Mouse (Mus musculus): ENCODE measurements around the gene Lamc1.
"Not testable (repeated sequence)": the region's sequence is repeated elsewhere in the genome, so short reads cannot be mapped to it uniquely, and the experiment has no call there.

The Lamc1 gene

GRCm38 (mm10) chr1:153332444-153333295 is at the start of gene Lamc1:
Lamc1 (minus strand) TSS chr1:153332786.
- peak; percentile 95 to 98 for DNase-seq

DNA sequence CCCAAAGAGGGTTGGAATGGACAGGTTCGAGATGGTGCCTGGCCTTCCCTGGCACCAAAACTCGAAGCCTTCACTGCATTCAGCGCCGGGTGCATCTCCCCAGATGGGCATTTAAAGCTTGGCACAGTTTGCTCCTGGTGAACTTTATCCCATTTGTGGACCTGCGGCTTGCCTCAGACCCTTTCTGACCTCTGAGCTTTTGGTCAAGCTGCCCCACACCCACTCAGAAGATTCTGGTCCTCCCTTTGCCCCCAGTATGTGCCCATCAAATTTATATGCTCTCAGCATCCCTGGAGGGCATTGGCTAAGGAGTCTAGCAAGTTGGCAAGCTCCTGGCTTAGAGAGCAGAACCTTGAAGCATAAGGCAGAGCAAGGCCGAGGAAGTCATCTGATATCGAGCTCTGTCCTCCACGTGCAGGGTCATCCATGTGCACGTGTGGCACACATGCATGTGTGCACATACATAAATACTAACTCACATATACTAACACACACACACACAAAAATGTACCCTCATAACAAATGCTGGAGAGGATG is 48.2 kb upstream of the Lamc1 start:
- DNase-seq = no peak

DNA sequence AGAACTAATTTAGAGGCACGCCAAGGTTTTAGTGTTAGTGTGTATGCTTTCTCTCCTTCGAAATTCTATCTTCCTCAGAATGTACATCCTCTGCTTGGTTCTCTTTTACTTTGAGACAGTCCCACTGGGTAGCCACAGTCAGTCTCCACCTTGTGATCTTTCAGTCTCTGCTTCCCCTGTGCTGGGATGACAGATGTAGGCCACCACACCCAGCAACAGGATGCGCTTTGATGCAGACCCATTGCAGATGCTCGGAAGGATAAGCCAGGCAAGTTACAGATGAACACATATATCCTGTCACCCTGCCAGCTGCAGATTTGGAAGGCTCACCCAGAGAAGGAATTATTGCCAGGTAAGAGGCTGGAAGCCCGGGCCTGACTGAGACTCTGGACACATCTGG is 47.2 kb upstream of the Lamc1 start:
- DNase-seq = peak; percentile 8 to 9

DNA sequence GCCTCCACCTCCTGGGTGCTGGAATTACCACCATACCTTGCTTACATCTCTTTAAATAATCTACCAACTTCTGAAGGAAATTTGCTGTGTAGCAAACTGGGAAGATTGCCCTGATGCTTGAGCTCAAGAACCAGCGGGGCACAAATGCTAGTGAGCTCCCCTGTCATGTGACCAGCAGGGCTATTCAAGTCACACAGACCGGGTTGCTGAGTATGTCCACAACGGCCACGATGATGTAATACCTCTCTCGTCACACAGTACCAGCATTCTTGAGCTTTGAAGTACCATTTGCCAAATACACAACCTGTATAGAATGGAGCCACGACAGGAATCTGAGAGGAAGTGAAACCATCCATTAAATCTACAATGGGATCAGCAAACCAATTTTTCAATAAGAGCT is 46.0 kb upstream of the Lamc1 start:
- DNase-seq = no peak

DNA sequence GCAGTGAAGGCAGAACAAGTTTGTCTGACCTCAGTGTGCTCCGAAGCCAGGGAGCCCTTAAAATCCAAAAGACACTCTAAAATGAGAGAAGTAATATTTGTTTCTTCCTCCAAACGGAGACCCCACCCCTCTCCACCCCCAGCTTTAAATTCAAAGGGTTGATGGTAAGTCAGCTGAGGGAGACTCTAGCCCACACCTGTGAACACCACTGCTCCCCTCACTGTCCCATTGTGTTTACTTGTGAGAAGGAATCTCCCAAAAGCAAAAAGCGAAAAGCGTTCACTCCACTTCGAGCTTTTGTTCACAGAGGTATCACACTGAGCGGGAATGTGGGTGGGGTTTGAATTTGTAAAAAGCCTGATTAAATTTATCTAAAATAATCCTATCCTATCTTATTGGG is 43.9 kb upstream of the Lamc1 start:
- no peak for DNase-seq

DNA sequence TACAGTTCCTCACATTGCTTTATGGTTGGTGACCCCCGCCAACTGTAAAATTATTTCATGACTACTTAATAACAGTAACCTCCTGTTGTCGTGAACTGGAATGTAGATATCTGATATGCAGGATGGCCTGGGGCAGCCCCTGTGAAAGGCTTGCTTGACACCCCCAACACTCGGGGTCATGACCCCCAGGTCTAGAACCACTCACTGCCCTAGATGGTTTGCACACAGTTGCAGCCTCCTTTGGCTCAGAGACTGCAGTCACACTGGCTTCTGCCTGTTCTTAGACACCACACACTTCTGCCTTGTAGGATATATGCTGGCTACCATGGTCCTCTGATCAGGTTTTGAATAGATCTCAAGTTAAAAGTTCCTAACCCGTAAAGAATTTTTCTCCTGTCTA is 41.5 kb upstream of the Lamc1 start:
- DNase-seq = no peak

DNA sequence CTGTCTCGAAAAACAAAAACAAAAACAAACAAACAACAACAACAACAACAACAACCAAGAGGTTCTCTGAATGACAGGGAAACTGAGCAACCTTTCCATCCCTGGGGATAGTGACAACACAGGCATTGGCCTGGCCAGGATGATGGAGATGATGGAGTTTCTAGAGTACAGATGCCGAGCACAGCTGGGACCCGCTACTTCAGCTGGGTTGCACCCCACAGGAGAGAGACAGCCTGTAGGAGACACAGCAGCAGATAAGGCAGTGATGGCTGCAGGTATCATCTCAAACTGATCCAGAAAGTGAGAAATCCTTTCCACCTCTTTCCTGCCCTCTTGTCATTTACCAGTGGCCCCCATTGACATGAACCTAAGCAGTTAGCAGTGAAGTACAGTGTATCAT is 39.3 kb upstream of the Lamc1 start:
- no peak for DNase-seq

- DNase-seq = no peak
Measured at GRCm38 (mm10) chr1:153369011-153369410, 36.4 kb upstream of the Lamc1 start.

DNA sequence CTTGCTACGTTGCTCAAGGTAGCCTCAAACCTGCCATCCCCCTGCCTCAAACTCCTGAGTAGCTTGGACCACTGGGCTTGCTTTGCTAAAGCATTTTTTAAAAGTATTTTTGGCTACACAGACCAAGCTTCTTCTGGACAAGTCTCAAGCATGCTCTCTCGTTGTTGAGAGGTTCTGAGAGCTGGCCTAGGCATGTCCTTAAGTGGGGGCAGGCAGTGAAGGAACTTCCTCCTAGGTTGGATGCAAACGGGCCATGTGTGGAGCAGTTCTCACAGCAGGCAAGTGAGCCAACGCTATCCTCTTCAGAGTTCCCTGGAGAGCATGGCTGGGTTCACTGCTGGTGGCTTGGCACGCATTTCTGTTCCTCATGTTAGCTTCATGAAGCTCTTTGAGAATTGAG is 34.5 kb upstream of the Lamc1 start:
- DNase-seq = no peak

DNA sequence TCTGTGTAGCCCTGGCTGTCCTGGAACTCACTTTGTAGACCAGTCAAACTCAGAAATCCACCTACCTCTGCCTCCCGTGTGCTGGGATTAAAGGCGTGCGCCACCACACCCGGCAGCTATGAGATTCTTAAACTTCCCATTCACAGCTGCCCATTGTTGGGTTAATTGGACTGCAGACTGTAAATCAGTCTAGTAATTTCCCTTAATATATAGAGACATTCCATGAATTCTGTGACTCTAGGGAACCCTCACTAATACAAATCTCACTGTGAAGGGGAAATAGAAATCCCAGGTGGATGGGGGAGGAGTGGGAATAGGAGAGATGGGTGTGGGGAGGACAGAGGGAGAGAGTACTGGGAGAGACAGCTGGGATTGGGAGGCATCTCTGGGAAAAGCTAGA is 29.3 kb upstream of the Lamc1 start:
- DNase-seq = no peak

DNA sequence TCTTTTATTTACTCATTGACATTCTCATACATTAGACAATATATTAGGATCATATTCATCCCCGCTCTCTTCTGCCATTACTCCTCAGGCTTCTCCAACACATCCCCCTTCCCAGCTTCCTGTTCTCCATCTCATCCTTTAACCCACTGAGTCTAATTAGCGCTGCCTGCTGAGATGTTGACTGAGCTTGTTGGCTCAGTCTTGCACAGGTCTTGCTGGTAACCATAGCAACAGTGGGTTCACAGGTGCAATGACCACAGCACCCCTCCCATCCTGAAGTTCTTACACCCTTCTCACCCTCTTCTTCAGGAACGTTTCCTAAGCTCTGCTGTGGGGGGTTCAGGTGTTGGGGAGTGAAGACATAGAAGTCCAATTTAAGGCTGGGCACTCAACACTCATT is 28.0 kb upstream of the Lamc1 start:
- no peak for DNase-seq

- no peak for DNase-seq
Measured at GRCm38 (mm10) chr1:153357218-153357617, 24.6 kb upstream of the Lamc1 start.

GRCm38 (mm10) chr1:153354466-153354865 is 21.9 kb upstream of the Lamc1 start:
- no peak for DNase-seq

- DNase-seq = peak in 1 of 2 experiments; percentile 36
Measured at GRCm38 (mm10) chr1:153353736-153354430, 21.3 kb upstream of the Lamc1 start.

- no peak for DNase-seq
Measured at GRCm38 (mm10) chr1:153351034-153351433, 18.4 kb upstream of the Lamc1 start.

DNA sequence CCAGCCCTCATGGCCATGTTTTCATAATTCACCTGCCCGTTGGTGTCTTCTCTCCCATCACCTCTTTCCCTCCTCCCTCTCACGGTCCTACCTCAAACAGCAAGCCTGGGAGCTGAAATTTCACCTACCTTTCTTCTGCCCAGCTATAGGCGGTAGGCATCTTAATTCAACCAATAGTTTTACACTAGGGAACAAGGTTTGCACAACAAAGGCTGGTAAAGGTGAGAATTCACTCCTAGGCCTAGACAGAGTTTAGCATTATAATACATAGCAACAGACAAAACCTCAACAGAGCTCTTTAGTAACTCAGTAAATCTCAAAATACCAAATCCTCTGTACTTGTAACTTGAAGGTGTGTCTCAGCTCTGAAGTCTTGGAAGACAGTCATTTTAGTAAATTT is 15.1 kb upstream of the Lamc1 start:
- DNase-seq = no peak

GRCm38 (mm10) chr1:153347040-153347439 is 14.5 kb upstream of the Lamc1 start:
- no peak for DNase-seq

DNA sequence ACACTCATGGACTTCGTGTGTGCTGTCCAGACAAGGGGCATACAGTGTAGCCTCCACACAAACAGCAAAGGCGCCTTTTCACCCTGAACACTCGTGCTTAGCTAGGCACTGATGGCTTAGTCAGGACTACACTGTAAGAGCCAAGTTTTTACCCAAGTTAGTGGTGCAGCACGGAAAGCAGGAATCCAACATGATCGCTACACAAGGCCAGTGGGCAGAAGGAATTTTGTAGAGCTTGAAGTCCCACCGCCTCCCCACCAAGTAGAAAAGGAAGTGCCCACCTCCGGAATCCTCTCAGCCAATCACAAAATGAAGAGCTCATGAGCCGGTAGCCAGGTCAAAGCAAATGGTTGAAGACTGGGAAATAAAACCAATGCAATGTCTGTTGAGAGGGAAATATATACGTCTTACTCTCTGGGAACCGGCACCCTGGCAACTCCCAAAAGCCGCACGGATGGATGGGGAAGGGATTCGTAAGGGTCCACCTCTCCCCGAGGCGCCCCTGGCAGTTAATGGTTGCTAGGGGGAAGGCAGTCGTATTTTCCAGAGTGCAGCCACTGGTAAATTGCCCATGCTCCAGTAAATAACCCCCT is 13.2 kb upstream of the Lamc1 start:
- DNase-seq = peak; percentile 53 to 72

DNA sequence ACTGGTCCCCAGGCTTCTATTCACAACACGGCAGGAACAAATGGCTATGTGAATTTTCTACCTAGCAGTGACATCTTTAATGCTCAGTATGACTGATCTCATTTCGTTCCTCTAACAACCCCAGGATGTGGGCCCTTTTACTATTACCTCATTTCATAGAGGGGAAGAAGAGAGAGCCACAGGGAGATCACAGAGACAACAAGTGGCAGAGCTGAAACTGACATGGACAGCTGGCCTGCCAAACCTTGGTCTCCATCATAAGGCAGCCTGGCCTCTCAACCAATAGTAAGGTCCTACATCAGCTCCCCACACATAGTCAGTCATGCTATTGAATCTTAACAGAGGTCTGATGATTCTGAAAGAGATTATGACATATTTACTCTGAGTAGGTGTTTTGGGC is 12.4 kb upstream of the Lamc1 start:
- DNase-seq = no peak

DNA sequence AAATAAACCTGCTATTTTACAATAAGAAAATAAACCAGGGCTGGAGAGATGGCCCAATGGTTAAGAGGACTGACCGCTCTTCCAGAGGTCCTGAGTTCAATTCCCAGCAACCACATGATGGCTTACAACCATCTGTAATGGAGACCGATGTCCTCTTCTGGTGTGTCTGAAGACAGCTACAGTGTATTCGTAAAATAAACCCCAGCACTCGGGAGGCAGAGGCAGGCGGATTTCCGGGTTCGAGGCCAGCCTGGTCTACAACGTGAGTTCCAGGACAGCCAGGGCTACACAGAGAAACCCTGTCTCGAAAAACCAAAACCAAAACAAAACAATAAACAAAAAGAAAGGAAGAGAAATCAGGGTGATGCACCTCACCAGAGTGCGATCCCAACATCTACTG is 2.9 kb upstream of the Lamc1 start:
- DNase-seq = not testable (repeated sequence)

GRCm38 (mm10) chr1:153333296-153334121 is 923 bp upstream of the Lamc1 start:
- no peak for DNase-seq

DNA sequence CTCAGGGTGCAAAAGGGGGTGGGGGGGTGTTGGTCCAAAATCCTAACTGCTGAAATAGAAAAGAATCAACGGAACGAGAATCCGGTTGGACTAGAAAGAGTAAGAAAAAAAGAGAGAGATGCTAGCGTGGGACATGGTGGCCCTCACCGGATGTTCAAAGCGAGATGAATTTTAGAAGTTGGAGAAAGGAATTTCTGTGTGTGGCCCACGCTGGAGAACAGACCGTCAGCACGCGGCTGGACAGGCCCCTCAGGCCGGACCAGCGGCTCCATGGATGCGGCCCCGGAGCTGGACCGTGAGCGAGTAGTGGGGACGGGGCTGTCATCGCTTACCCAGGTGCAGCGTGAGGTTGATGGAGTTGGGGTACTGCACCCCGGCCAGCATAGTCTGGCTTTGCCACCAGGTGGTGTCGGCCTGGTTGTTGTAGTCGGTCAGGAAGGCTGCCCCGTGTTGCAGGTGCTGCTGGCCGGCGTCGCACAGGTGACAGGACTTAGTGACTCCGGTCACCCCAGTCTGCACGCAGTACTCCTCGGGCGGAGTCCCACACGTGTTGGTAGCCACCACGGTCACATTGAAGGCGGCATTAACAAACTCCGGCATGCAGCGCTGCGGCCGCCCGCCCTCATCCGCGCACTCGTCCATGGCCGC is 666 bp downstream of the Lamc1 start:
- peak; percentile 73 to 83 for DNase-seq

Measured in kidney, postnatal 4 days (tissue).